Mouse (Mus musculus): Measurements from ENCODE around the gene Ncaph.

The Ncaph gene

GRCm38 (mm10) chr2:127133621-127134461 is at the start of gene Ncaph:
Gene Ncaph (minus strand): TSS chr2:127133954.
- peak; percentile 94 for DNase-seq (ENCODE audit: low spot score in 2 of 2)

- DNase-seq (ENCODE audit: low spot score in 2 of 2): peak; percentile 67 to 79
These were observed 49.0 kb upstream of the Ncaph start for GRCm38 (mm10) chr2:127182598-127183381.

GRCm38 (mm10) chr2:127166261-127166660 is 32.5 kb upstream of the Ncaph start:
- peak in 1 of 2 experiments; percentile 37 for DNase-seq (ENCODE audit: low spot score in 2 of 2)

GRCm38 (mm10) chr2:127165675-127166074 is 31.9 kb upstream of the Ncaph start:
- no peak for DNase-seq (ENCODE audit: low spot score in 2 of 2)

GRCm38 (mm10) chr2:127145699-127146098 is 11.9 kb upstream of the Ncaph start:
- DNase-seq (ENCODE audit: low spot score in 2 of 2): no peak

GRCm38 (mm10) chr2:127143158-127144063 is 9.7 kb upstream of the Ncaph start, which contains the start of gene Itpripl1:
Gene Itpripl1 (minus strand): TSS chr2:127143442.
- peak; percentile 52 to 53 for DNase-seq (ENCODE audit: low spot score in 2 of 2)

- no peak for DNase-seq (ENCODE audit: low spot score in 2 of 2)
These were observed 8.9 kb upstream of the Ncaph start for GRCm38 (mm10) chr2:127142577-127143157.

- no peak for DNase-seq (ENCODE audit: low spot score in 2 of 2)
These were observed 8.3 kb upstream of the Ncaph start for GRCm38 (mm10) chr2:127142031-127142430.

- DNase-seq (ENCODE audit: low spot score in 2 of 2): no peak
These were observed 6.3 kb upstream of the Ncaph start for GRCm38 (mm10) chr2:127140011-127140410.

GRCm38 (mm10) chr2:127139605-127140004 is 5.9 kb upstream of the Ncaph start:
- no peak for DNase-seq (ENCODE audit: low spot score in 2 of 2)

- DNase-seq (ENCODE audit: low spot score in 2 of 2): no peak
These were observed 5.3 kb upstream of the Ncaph start for GRCm38 (mm10) chr2:127139094-127139493.

GRCm38 (mm10) chr2:127138449-127138848 is 4.7 kb upstream of the Ncaph start:
- DNase-seq (ENCODE audit: low spot score in 2 of 2): no peak

- DNase-seq (ENCODE audit: low spot score in 2 of 2): no peak
These were observed 4.2 kb upstream of the Ncaph start for GRCm38 (mm10) chr2:127137838-127138420.

GRCm38 (mm10) chr2:127136979-127137378 is 3.2 kb upstream of the Ncaph start:
- no peak for DNase-seq (ENCODE audit: low spot score in 2 of 2)

GRCm38 (mm10) chr2:127135255-127135654 is 1.5 kb upstream of the Ncaph start:
- DNase-seq (ENCODE audit: low spot score in 2 of 2): peak in 1 of 2 experiments; percentile 43

- no peak for DNase-seq (ENCODE audit: low spot score in 2 of 2)
These were observed 2.4 kb downstream of the Ncaph start for GRCm38 (mm10) chr2:127131353-127131752.

- no peak for DNase-seq (ENCODE audit: low spot score in 2 of 2)
These were observed 4.8 kb downstream of the Ncaph start for GRCm38 (mm10) chr2:127128926-127129325.

- DNase-seq (ENCODE audit: low spot score in 2 of 2): no peak
These were observed 12.0 kb downstream of the Ncaph start for GRCm38 (mm10) chr2:127121591-127122235.

- DNase-seq (ENCODE audit: low spot score in 2 of 2): no peak
These were observed 24.8 kb downstream of the Ncaph start for GRCm38 (mm10) chr2:127108986-127109385.

GRCm38 (mm10) chr2:127092000-127092399 is 41.8 kb downstream of the Ncaph start:
- no peak for DNase-seq (ENCODE audit: low spot score in 2 of 2)

Measured in natural killer cell, adult 2 months (primary cell).